Mouse (Mus musculus): Measurements from ENCODE around the gene Dclk1. TPM values are rescaled to one million over a fixed set of nuclear protein-coding genes. Genes with fewer than 3 reads are reported as not detected.

Dclk1 gene
- total RNA-seq, 2 experiments from 2014 or later: 871 to 963 TPM

DNA sequence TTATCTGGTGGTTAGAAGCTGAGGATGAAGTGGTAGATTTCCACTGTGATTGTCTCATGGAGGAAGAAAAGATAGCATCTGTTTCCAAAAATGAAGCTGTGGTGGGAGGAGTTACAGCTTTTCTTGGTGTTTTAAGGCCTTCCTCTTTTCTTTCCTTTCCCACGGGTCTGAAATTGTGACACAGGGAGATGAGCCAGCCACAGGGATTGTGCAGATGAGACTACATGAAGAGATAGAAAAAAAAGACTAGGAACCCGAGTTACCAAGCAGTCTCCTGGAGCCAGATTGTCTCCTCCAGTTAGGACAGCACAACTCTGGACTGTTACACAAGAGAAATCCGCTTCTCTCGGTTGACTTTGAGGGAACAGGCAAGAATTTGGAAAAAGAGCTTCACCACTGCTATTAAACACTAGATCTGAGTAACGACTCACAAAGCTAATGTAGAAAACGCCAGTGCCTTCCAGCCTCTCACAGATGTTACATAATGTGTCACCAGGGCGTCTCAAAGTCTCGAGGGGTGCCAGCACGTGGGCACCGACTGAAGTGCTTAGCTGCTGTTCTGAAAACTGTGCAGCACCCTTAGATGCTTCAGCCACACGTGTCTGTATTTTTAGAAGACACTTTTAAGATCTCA lies 200.0 kb downstream of the Dclk1 start:
- peak in 1 of 2 experiments; percentile 65 for DNase-seq (ENCODE audit: extremely low spot score in 1 of 2, low spot score in 2 of 2)
- TF ChIP-seq CTCF (IDR thresholded peaks at IDR 0.05): no peak
- intact Hi-C loops (cut with DNase I): loop anchor here (2.0 kb wide), 2 partner anchors 27 to 35 kb away; no protein-coding TSS in a partner anchor
- Histone ChIP-seq H3K4me3 (no peak overlapping the region), H3K27ac (peak overlapping the region; percentile 84)

DNA sequence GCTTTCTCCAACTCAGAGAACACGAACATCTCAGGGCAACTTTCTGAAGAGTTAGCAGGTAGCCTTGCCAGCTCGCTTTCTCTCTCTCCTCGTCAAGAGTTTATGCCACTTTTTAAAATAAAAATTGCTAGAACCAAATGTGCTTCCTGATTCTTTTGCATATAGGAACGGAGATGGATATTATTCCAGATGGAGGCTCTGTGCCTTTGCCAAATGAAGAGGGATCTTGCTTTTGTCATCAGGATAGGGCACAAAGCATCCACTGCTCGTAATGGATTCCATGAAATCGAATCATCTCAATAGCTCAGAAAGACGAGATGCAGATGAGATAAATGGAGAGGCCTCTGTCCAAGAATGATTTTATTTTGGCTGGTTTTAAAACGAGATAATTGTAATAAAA lies 201.1 kb downstream of the Dclk1 start:
- intact Hi-C loops (cut with DNase I): loop anchor here (2.0 kb wide), 2 partner anchors 28 to 34 kb away; no protein-coding TSS in a partner anchor
- no peak for DNase-seq (ENCODE audit: extremely low spot score in 1 of 2, low spot score in 2 of 2)
- TF ChIP-seq CTCF (IDR thresholded peaks at IDR 0.05): no peak
- Histone ChIP-seq H3K27ac (peak overlapping the region; percentile 84), H3K4me3 (no peak overlapping the region)

DNA sequence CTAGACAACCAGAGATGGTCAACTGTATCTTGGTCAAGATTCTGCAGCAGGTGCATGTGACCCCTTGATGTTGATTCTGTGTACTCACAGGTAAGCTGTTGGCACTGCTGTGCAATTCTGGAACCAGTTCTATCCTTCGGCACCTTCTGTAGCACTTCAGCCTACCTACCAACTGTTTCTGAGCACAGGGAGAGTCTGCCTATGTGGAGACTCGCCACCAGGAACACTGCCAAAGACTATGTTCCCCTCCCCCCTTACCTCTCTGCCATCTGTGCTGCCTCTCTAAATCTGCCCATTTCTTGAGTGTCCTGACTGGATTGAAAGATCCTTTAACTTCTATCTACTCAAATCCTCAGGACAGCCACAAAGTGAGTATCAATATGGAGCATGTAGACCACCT lies 201.6 kb downstream of the Dclk1 start:
- DNase-seq (ENCODE audit: extremely low spot score in 1 of 2, low spot score in 2 of 2): peak in 1 of 2 experiments; percentile 61
- H3K27ac ChIP-seq: peak overlapping the region; percentile 84

DNA sequence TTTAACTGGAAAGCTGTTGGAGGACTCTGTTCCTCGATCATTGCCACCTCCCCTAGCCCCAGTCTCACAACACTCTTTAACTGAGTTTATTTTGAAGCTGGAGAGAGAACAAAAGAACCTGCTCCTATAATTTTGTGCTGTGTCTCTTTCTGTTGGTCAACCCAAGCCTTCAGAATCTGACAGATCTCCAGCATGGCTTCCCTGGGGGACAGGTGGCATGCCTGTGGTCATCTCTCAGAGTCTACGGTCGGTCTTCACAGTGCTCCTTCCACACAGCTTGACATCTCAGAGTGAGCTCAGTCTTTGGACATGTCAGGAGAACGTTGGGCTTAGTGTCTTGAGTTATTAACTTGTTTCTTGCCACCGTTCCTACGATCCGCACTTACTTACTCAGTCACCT lies 204.5 kb downstream of the Dclk1 start:
- H3K27ac ChIP-seq: peak overlapping the region; percentile 91
- no peak for DNase-seq (ENCODE audit: extremely low spot score in 1 of 2, low spot score in 2 of 2)
- intact Hi-C loops (cut with DNase I): no loop called here
- H3K4me3 ChIP-seq: no peak overlapping the region
- no peak for TF ChIP-seq CTCF (IDR thresholded peaks at IDR 0.05)

More for the DNA sequence above, 201.6 kb downstream of the Dclk1 start:
- no peak for TF ChIP-seq CTCF (IDR thresholded peaks at IDR 0.05)
- intact Hi-C loops (cut with DNase I): loop anchor here (2.0 kb wide), 2 partner anchors 29 to 33 kb away; no protein-coding TSS in a partner anchor
- no peak overlapping the region for H3K4me3 ChIP-seq

DNA sequence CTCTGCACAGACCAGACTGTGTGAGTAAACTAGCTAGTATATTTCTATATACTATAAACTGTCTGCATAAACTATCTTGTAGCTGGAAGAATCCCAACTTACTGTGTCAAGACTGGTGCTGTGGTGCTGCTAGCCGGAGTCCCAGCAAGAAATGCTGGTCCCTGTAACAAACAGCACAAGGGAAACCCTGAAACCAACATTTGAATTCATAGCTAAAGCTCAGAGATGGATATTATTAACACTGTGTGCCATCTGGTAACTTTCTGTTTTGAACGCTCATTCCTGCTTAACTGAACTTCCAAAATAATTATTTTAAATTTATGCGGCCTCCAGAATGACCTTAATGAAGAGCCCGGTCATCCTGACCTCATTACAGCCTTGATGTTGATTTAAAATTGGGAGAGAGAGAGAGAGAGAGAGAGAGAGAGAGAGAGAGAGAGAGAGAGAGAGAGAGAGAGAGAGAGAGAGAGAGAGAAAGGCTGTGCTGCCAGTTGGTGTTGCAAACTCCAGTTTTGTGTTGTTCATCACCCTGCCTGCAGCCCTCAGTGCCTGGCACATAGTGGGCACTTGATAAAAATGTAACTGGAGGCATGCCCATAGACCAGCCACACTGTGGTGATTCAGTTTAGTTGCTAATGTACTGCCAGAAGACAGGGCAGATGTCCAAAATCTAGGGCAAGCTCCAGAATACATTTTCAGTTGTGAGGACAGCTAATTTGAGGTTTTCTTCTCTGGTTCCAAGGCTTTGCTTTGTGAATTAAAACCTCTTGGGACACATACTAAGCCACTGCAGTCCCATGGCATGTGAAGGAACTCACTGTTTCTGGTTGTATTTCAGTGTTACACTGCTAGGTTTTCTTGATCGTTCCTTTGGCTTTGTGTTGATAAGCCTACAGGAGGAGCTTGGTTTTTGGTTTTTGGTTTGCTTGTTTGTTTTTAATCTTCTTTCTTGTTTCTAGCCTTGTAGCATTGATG lies 205.6 kb downstream of the Dclk1 start:
- intact Hi-C loops (cut with DNase I): loop anchor here (1.0 kb wide), 1 partner anchor 14 kb away; no protein-coding TSS in a partner anchor
- Histone ChIP-seq H3K27ac (peak overlapping the region; percentile 91), H3K4me3 (no peak overlapping the region)
- TF ChIP-seq CTCF (IDR thresholded peaks at IDR 0.05): no peak; the same call in 1 of the 2 replicates
- DNase-seq (ENCODE audit: extremely low spot score in 1 of 2, low spot score in 2 of 2): peak; percentile 72 to 73

DNA sequence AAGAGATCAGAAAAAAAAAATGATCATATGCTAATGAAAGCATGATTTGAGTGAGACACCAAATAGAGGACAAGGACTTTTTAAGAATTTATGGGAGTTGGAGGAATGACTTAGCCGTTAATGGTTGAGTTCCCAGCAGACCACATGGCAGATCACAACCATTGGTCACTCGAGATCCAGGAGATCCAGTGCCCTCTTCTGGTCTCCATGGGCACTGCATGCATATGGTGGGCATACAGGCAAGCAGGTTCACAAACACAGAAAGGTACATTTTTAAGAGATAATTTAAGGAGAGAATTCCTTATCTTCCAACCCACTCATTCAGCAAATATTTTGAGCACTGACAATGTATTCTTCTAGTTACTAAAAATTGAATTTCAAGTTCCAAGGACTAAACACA lies 207.0 kb downstream of the Dclk1 start:
- intact Hi-C loops (cut with DNase I): no loop called here
- Histone ChIP-seq H3K4me3 (no peak overlapping the region), H3K27ac (peak overlapping the region; percentile 9; the same call in 1 of the 2 replicates)
- no peak for DNase-seq (ENCODE audit: extremely low spot score in 1 of 2, low spot score in 2 of 2)
- TF ChIP-seq CTCF (IDR thresholded peaks at IDR 0.05): peak; percentile 33

DNA sequence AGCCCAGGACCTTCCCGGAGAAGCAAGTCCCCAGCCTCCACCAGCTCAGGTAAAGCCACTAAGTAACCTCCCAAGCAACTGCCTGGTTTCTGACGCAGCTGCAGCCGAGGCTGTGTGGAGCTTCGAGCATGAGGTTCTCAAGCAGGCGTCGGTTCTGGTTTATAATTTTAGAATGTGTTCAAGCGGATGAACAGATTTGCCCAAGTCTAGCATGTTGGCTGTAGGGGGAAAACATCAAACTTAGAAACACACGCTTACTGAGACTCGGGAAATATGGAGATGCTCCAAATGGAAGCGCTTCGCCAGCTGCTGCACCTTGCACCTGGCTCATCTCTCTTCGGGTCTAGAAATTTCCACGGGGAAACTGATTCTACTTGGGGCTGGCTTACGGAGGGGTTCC lies 208.9 kb downstream of the Dclk1 start:
- intact Hi-C loops (cut with DNase I): no loop called here
- Histone ChIP-seq H3K4me3 (no peak overlapping the region), H3K27ac (peak overlapping the region; percentile 77)
- peak in 1 of 2 experiments; percentile 51 for DNase-seq (ENCODE audit: extremely low spot score in 1 of 2, low spot score in 2 of 2)
- no peak for TF ChIP-seq CTCF (IDR thresholded peaks at IDR 0.05)

DNA sequence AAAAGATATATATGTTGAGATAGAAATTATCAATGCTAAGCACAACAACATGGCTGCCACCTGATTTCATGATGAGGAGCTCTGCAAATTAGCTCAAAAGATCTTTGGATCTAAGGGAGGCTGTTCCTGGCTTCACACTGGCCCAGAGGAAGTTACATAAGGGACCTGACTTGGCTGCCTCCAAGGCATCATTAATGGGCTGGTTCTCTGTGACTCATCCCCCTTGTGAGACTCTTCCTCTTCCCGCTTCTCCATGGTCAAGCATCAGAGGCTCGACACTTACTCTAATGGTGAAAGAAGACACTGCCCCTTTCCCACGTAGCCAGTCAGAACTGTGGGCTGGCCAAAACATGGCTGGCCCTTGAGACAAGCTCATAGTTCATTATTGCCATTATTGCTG lies 209.7 kb downstream of the Dclk1 start:
- DNase-seq (ENCODE audit: extremely low spot score in 1 of 2, low spot score in 2 of 2): no peak
- Histone ChIP-seq H3K27ac (peak overlapping the region; percentile 77), H3K4me3 (no peak overlapping the region)
- intact Hi-C loops (cut with DNase I): no loop called here
- TF ChIP-seq CTCF (IDR thresholded peaks at IDR 0.05): no peak

DNA sequence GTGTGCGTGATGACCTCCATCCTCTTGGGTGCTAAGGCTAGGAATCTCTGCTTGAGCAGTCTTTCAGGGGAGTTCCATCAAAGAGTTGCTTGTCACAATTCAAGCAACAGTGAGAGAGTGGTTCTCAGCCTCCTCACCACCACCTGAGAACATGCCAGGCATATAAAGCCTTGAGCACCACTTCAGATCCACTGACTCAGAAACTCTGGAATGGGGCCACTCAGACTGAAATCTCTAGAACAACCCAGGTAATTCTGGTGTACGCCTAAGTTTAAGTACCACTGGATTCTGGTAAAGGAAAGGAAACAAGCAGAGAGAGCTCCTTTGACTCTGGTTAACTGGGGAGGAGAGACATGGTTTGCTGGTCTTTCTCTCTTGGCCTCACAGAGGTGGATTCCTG lies 210.3 kb downstream of the Dclk1 start:
- Histone ChIP-seq H3K4me3 (no peak overlapping the region), H3K27ac (peak overlapping the region; percentile 63)
- DNase-seq (ENCODE audit: extremely low spot score in 1 of 2, low spot score in 2 of 2): no peak
- no peak for TF ChIP-seq CTCF (IDR thresholded peaks at IDR 0.05)
- intact Hi-C loops (cut with DNase I): no loop called here

DNA sequence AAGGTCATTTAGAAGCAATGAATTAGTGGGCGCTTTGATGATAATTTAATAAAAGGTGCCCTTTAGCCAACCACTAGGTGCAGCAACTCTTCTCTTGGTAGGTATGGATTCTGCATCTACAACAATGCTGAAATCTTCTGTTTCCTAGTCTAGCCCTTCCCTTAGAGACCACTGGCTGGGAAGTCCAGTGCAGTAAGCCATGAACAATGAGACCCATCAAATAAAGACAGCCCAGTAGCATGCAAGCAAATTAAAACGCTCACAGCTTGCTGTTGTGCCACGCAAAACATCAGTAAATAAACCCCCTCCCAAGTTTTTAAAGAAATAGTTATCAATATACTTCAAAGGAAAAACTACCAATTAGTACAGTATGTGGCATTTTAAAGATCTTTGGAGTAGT lies 218.9 kb downstream of the Dclk1 start:
- intact Hi-C loops (cut with DNase I): loop anchor here (1.0 to 10.0 kb wide), 3 partner anchors 13 to 216 kb away; partner anchors contain the start of gene Dclk1
- no peak overlapping the region for H3K4me3 ChIP-seq
- DNase-seq (ENCODE audit: extremely low spot score in 1 of 2, low spot score in 2 of 2): peak in 1 of 2 experiments; percentile 9
- peak overlapping the region; percentile 98; the same call in 1 of the 2 replicates for H3K27ac ChIP-seq
- TF ChIP-seq CTCF (IDR thresholded peaks at IDR 0.05): no peak

DNA sequence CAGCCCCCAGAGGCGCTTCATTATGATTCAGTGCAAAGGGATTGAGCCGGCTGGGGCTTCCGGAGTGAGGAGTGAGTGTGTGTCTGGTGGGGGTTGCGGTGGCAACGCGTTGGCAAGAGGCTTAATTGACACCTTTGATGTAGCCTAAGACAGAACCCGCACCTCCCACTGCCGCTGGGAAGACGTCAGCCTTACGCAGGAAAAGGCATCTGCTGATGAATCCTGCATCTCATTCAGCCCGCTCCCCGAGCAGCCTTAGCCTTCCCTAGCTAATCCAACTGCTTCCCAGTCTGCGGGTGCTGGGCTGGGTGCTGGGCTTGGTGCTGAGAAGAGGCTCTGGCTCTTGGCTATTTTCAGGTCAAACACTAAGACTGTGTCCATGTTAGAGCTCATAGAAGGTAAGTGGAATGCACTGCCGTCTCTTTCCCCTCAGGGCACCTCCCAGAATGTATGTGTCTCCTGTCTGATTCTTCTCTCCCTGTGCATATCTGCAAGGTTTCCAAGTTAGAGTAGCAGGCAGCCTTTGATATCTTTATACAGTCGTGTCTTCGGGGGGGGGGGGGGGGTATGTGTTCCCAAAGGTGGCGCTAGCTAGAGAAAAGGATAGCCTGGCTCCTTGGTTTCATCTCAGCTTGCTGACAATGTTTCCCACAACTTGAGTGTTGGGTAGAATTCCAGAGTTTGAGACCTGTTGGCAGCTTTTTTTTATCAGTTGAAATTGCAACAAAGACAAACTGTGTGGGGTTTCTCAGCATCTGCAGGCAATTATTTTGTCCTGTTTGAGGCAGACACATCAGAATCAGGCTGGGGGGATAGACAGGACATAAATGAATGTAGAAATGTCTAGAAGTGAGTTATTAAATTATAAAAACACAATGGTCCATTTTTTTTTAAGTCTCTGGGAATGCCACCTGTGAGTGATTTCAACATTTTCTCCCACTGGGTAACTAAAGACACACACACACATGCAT lies 219.8 kb downstream of the Dclk1 start:
- DNase-seq (ENCODE audit: extremely low spot score in 1 of 2, low spot score in 2 of 2): peak; percentile 88 to 90
- intact Hi-C loops (cut with DNase I): loop anchor here (1.0 to 10.0 kb wide), 3 partner anchors 14 to 217 kb away; partner anchors contain the start of gene Dclk1
- Histone ChIP-seq H3K27ac (peak overlapping the region; percentile 98), H3K4me3 (peak overlapping the region; percentile 63)
- no peak for TF ChIP-seq CTCF (IDR thresholded peaks at IDR 0.05)
